Mouse (Mus musculus): ENCODE measurements around the gene Fam57a.

- TF ChIP-seq CTCF (conservative IDR thresholded peaks at IDR 0.05; ENCODE audit: low read length) (no peak), POU5F1 (IDR thresholded peaks at IDR 0.05; ENCODE audit: borderline replicate concordance, low read length) (no peak)
Observed at GRCm38 (mm10) chr11:76135641-76136437, 43.6 kb upstream of the Fam57a start.
